Mouse (Mus musculus): ENCODE measurements around the gene Acp6.
"Not testable (repeated sequence)": the region's sequence is repeated elsewhere in the genome, so short reads cannot be mapped to it uniquely, and the experiment has no call there.

Gene Acp6

DNA sequence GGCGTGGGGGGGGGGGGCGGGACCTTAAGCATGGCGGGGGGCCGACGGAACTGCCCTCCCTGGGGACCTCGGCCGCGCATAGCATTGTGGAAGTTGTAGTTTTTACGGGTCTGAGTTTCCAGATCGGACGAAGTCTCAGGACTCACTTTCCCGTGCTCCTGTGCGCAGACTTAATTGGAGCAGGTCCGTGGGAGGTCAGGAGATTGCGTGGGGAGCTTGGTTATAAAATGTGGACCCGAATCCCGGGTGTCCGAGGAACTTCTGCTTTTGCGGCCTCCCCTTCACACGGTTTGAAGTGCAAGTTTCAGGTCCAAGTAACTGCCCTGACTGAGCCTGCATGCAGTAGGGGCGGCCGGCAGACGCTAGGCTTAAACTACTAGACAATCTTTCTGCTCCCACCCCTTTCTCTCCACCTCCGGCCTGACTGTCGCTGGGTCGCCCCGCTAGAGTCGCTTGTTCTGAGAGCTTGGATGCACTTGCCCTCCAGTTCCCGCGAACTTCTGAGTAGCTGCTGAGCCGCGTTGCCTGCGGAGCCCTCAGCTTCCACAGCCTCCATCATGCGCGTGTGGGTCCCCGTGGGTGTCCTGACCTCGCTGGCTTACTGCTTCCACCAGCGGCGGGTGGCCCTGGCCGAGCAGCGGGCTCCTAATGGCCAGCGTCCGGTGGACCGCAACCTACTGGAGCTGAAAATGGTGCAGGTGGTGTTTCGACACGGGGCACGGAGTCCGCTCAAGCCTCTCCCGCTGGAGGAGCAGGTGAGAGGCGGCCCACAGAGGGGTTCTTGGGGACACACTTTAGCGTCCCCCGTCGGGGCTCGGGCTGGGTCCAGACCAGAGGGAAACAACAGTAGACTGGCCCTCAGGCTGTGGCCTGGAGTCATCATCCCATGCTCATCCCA lies at the start of gene Acp6:
Gene Acp6, plus strand, starts transcription at position 167 of the 898 bp plus-strand sequence.
- DNase-seq = peak; percentile 88

DNA sequence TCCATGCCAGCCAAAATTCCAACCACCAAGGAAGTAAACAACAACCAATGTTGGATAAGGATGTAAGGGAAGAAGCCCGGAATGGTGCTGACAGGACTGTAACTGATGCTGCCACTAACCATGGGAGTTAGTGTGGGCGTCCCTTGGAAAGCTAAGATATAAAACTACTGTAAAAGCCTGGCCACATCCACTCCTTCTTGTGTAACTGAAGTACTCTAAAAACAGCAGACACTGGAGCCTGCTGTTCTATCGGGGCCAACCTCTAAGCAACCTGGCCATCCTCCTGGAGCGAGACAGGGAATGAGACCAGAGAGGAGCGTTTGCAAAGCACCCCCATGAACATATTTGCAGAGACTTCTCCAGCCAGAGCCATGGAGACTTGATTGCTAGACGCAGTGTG lies 41.1 kb upstream of the Acp6 start:
- no peak for DNase-seq

DNA sequence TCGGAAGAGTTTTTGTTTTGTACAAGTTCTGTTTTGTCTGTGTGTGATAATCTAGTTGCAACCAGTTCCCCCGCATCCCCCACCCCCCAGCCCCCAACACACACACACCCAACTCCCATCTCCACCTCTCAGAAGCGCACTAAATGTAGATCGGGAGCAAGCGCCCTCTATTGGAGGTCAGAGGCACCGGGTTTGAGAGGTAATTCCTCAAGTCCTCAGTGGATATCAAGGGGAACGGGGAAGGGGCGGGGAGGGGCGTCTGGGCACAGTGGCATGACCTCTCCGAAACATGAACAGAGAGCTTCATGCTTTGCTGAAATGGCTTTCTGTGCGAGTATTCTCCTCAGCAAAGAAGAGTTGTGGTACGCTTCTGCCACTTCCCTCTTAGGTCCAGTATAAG lies 40.3 kb upstream of the Acp6 start:
- DNase-seq = no peak

DNA sequence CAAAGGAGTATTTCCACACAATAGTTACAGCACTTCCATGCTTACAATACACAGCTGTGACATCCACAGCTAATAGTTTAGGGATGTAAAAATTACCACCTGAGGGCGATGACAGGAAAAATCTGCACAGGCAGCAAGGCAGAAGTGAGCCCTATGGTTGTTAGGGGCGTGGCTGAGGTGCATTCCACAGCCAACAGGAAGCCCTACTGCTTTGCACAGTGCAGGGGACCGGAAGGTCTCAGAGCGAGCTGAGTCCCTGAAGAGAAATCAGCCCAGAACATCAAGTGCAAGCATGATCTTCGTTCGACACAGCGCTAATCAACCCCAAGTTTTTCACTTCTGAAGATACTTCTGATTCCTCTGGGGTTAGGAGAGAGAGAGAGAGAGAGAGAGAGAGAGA lies 34.4 kb upstream of the Acp6 start:
- peak; percentile 9 for DNase-seq

DNA sequence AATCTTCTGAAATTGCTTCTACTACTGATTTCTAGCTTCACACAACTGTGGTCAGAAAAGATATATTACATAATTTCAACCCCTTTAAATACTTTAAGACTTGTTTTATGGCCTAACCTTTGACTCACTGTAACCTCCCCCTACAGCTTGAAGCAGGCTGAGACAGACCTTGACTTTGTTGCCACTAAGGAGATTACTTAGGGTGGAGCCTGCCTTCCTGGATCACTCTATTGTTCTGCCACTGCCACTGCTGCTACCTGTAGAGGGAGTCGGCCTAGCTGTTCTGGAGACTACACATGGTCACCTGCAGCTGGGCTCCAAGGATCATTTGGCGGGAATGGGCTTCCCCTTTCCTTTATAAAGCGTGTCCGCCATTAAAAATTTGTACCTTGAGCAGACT lies 29.2 kb upstream of the Acp6 start:
- no peak for DNase-seq

DNA sequence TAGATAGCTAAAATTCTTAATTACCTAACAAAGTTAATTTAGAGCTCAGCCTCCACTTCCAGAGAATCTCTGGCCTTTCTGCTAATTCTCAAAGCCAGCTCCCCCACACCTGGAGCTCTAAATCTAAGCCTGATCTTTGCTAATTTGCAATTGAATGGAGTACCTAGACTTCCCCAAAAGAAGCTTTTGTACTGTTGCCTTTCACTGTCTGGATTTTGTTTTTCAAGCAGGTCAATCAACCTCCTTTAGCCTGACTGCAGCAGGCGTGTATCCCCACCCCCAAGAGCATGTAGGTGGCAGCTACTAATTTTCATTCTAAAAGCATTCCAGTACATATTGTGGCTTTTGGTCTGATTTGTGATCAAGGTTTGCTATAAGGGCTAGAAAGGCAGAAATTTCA lies 20.9 kb upstream of the Acp6 start:
- DNase-seq = not testable (repeated sequence)

DNA sequence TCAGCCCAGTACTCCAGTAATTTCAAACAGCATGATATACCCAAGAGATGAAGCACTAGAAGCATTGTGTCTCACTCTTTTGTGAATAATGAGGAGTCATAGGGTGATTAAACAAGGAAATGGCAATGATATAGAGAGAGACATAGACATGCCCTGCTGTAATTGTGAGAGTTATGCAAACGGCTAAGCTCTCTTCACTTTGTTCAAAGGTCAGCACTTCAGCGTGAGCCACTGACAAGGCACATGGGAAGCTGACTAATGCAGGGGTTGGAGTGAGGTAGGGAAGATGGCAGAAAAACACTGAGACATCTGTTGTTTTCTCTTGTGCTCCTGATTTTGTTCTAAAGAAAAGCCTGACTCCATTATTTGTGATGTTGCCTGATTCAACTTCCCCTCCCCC lies 7.5 kb upstream of the Acp6 start:
- no peak for DNase-seq

DNA sequence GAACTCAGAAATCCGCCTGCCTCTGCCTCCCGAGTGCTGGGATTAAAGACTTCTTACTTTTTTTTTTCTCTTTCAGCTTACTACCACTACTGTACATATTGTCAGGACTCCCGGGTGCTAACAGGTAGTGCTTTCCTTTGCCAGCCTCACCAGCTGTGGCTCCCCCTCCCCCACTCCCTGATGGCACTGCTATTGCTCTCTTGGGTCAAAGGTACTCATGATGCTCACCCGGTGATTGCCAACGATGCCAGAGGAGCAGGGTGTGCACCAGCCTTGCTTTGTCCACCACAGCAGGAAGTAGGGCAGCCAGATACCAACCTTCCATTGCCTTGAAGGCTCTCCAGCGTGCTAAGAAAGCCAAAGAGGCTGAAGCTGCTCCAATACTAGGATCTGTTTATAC lies 2.1 kb upstream of the Acp6 start:
- no peak for DNase-seq

DNA sequence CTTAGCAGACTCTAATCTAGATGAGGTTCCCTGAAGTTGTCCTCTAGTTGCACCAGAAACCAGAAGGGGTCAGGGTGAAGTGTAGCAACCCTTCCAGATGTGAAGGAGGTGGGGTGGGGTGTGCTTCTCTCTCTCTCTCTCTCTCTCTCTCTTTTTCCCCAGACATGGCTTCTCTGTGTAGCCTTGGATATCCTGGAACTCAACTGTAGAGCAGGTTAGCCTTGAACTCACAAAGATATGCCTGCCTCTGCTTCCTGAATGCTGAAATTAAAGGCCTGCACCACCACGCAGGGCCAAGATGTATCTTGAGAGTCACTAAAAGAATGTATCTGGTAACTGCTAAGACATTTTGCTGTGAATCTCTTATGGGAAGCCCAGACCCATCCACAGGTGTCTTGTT lies 1.3 kb upstream of the Acp6 start:
- no peak for DNase-seq

DNA sequence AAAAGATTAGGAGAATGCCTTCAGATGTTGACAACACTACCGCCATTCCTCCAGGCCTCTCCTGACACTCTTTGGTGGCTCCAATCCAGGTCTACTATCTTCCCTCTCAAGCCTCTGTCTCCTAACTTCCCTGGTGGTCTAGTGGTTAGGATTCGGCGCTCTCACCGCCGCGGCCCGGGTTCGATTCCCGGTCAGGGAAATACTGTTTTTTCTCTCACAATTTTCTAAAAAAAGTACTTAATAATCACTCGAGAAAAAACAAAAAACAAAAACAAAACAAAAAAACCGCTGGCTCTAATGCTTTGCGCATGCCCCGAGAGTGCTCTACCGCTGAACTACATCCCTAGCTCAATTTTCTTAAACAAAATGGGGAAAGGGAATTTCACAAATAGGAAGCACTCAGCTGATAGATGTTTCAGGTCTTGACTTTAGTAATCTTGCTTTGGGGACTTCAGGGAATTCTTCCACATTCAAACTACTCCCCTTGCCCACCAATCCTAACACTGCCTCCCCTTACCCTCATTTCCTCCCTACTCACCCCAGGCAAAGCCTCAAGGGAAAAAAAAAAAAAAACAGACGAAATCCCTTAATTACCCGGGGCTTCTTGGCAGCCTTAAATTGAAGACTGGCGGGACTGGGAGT lies 498 bp upstream of the Acp6 start:
- peak; percentile 80 for DNase-seq

DNA sequence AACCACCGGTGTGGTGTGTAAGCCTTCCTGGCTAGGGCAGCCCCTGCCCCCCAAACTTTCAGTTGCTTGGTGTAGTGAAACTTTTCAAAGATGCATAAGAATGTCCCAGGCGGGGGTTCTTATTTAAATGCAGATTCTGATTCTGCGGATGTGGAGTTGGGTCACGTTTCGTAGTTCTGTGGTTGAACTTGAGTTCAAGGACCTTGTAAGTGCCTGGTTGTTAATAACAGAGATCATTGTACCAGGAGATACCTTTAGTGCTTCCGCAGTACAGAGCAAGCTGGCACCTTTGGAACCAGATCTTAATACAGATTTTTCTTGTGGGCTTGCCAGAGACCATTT lies 903 bp downstream of the Acp6 start:
- no peak for DNase-seq

DNA sequence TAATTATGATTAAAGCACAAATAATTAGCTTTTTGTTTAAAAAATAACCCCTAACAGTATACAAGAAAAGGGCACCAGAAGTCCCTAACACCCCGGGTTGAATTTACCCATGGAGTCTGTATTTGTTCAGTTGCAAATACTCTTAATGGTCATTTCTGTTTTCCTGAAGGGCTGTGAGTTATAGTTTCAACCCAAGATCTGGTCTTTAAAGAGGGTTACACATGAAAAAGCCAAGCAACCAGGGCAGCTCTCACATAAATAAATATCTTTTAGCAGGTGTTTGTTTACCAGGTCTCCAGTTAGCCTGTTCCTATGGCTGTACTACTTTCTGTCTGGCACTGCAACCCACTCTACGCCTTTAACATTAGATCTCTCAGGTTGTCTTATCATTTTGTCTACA lies 1.4 kb downstream of the Acp6 start:
- DNase-seq = no peak

DNA sequence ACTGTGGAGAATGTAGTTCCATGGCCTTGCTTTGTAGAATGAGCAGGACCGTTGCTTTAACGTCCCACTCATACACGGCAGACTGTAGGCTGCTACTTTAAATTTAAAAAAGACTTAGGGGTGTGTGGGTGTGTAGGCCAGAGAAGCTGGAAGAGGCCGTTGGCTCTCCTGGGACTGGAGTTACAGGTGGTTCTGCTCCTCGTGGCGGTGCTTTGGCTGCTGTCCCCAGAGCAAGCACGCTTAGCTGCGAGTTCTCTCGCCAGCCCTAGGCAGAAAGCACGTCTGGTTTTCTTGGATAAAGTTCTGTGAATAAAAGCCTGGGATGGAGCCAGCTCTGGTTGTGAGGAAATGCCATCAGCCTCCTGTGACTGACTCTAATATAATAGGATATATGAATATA lies 2.3 kb downstream of the Acp6 start:
- DNase-seq = no peak

DNA sequence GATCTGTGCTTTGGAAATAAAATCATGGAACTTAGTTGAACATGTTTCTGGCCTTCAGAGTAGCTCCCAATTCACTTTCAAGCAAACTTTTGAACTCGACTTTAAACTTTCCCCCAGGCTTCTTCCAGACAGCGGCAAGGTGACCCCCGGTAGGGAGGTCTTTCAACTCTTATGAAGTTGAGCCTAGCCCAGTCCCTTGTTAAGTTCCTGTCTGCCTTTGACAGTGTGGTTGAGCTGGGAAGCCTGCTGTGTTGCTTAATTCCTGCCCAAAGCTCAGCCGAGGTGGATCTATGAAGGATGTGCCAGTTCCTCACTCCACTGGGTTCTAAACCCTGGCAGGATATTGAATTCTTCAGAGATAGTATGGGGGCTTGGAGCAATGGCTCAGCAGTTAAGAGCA lies 3.2 kb downstream of the Acp6 start:
- no peak for DNase-seq

DNA sequence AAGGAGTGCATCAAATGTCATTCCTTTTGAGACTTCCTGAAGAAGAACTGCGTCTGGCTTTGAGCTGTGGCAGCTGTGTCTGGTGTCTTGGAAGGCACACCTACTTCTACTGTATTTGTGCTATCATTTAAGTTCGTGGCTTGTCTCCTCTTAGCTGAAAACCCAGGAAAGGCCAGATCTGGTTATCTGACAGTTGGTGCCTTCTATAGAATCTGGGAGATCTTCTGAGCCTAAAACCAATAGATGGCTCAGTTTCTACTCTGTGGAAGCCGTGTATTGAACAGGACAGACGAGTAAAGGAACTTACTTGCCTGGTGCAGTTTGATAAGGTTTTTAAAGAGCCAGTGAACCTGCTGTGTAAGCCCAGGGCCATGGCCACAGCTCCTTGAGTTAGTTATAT lies 5.9 kb downstream of the Acp6 start:
- DNase-seq = no peak

DNA sequence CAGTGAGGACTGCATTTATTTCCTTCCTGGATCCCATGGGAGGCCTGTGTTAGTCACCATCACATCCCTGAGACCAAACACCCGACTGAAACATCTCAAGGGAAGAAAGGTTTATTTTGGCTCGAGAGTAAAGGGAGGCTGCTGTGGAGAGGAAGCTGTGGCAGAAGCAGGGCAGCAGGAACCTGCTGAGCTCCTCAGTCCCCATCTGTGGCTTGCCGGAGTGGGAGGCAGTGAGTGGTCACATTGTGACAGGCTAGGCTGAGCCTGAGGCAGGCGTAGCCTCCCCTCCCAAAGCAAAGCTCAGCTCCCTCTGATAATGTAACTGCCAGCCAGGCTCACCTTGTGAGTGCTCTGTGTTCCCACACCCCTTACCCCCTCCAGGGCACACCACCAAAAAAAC lies 8.5 kb downstream of the Acp6 start:
- DNase-seq = no peak

DNA sequence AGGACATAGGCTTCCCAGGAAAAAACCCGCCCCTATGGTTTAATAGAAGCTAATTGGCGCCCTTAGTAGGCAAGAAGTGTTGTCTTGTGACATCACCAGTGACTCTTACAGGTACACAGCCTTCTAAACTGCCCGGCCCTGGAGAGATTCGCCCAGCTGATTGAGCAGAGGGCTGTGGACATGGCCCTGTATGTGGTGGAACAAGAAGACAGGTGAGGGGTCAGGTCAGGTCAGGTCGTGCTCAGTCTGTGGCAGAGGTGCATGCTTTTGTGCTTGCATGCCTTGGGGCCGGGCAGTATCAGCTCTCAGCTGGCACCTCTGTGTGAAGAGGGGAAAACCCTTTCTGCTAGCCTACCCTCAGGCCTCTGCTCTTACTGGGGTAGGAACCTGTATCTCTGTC lies 13.0 kb downstream of the Acp6 start:
- no peak for DNase-seq

DNA sequence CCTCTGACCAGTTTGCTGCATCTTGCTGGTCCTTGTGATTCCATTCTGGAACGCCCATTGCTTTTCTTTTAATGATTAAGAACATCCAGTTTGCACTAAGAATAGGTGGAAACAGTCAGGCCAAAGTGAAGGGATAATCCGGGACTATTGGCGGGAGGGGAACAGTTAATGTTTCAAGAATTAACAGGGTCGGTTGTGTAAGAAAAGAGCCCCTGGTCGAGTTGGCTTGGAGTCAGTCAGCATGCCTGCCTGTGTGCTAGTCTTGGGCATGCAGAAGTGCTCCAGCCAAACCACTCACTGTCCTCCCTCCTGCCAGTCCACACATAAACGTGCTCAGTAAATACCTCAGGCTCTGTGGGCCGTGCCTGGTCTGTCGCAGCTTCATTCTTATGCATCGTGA lies 13.7 kb downstream of the Acp6 start:
- DNase-seq = no peak

DNA sequence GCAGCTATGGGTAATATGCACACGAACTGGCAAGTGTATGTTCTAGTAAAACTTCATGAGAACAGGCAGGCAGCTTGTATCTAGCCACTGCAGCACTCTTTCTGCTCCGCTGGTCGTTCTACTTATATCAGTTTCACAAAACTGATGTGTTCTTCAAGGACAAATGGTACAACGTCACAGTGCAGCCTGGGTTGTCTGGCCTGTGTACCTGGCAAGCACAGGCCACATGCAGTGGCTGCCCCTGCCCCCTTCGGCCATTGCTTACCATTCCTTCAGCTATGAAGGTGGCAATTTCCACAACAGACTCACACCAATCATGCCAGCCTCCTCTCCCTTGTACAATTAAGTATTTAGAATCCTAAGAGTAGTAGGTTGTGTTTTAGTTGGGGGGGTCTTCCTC lies 14.1 kb downstream of the Acp6 start:
- DNase-seq = no peak

DNA sequence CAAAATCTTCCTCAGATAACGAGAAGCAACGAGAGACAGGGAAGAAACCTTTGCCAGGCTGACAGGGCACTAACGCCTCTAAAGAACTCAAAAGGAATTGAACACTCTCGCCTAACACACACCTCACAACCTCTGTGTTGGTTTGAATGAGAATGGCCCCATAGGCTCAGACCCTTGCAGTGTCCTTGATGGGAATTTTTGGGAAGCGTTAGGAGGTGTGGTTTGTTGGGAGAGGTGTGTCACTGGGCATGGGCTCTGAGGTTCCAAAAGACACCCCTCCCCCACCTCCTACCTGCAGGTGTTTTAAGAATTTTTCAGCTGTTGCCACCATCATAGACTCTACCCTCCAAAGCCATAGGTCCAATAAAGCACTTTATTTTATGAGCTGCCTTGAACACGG lies 20.3 kb downstream of the Acp6 start:
- no peak for DNase-seq

DNA sequence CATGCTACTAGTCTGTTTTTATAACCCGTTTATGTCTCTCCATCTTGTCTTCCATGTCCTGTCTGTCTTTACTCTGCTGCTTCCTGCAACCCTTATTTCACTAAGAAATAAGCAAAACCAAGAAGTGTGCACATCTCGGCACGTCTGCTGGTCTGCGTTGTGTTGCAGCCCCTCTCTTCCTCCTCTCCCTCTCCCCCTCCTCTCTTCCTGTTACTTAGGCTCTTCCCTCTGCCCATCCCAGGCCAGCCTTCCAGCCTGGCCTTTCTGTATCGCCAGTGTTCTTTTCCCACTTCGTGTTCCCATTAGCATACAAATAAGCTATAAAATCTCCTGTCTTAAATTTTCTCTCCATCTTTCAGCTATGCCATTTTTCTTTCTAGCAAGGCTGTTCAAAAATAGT lies 21.9 kb downstream of the Acp6 start:
- no peak for DNase-seq

DNA sequence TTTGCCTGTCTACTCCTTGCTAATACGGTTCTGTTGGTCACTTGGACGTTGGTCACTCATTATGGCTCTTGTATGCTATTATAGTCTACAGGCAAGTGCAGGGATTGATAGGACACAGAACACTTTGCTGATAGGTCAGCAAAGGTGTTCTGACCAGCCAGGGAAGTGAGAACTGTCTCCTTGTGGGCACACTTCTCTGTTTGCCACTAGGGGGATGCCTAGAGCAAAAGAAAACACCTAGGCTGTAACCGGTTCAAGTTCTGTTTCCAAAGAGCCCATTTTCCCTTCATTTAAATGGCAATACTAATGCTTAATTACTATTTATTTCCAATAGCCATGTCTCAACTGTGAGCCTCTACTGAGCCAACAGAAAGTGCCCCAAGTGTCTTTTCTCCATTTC lies 25.2 kb downstream of the Acp6 start:
- no peak for DNase-seq

DNA sequence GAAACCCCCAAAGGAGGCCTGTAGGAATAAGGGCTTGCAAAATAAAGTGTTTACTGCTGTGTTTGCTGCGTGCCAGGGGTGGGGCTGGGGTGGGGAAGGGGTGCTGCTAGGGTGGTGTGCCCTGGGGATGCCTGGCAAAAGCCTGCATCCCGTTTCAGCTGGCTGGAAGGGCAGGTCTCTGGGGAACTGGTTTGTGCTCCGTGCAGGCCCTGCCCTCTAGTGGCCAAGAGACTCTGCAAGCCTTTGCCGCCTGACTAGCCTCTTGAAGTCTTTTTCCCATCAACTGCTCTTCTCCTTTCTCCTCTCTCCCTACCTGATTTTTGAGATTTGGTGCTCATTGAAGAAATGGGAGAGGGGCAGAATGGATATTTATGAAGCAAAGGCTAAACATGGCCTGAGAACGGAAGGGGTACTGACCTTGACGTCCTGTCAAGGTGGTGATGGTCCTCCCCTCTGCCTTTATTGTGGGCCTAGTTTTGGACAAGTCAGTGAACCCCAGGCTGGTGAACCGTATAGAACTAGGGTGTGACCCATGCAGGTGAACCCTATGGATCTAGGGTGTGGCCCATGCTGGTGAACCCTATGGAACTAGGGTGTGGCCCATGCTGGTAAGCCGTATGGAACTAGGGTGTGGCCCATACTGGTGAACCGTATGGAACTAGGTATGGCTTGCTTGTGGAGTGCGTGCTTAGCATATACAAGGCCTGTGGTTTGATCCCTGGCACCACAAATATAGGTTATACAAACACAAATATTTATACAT lies 26.7 kb downstream of the Acp6 start:
- DNase-seq = peak; percentile 66

DNA sequence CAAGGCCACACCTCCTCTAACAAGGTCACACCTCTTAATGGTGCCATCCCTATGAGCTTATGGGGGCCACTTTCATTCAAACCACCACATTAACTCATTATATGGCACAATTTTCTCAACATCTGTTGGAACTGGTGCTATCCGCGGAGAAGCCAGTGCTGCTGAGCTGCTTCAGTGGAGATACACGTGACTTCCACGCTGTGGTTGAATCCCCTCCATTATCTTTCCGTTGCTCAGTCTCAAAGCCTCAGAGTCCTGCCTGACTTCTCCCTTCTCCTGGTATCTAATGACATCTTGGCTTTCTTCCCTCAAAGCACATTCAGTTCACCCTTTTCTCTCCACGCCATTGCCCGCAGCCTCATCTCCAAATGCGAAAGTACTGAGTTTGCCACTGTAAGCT lies 38.0 kb downstream of the Acp6 start:
- no peak for DNase-seq

Data from liver (tissue).